Mouse (Mus musculus) CD4-positive naive resting alpha-beta T cell, adult 76 days (primary cell): ENCODE measurements around the gene Prrt3. TPM values are rescaled to one million over a fixed set of nuclear protein-coding genes. Genes with fewer than 3 reads are reported as not detected.

Source experiments
- total RNA-seq: library from RNA; stranded (reverse); gene quantifications from one replicate; pipeline ENCODE4 v1.2.4, GENCODE M21; 2023

Prrt3 gene
- total RNA-seq, result 0.70 TPM

DNA sequence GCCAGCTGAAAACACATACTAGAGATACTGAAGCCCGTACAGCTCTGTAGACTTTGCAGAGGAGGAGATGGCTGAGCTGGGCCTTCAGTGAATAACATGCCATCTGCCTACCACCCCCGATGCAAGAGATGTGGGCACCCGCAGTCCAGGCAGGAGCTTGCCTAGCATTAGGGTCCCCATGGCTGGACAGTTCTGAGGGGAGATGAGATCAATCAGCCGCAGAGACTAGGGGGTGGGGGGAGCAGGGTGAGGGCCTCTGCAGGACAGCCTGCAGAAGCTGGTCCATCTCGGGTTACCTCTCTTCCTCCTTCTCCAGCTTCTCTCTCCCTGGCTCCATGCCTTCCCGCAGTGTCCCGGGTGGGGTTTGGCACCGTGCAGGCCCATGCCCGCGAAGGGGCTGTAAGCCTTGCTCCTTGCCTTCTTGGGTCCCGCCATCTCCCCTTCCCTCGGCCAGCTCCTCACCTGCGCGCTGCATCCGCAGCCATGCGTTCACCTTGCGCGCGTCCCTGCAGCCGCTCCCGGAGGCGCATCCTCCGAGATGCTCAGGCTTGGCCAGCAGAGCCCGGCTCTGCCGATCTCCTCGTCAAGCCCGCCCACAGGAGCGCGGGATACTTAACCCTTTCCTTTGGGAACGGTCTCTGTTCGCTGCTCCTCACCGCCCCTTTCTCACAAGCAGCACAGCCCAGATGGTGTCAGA, at the start of gene Prrt3:
Prrt3 (minus strand) TSS at position 544 of the 697 bp plus-strand sequence.

DNA sequence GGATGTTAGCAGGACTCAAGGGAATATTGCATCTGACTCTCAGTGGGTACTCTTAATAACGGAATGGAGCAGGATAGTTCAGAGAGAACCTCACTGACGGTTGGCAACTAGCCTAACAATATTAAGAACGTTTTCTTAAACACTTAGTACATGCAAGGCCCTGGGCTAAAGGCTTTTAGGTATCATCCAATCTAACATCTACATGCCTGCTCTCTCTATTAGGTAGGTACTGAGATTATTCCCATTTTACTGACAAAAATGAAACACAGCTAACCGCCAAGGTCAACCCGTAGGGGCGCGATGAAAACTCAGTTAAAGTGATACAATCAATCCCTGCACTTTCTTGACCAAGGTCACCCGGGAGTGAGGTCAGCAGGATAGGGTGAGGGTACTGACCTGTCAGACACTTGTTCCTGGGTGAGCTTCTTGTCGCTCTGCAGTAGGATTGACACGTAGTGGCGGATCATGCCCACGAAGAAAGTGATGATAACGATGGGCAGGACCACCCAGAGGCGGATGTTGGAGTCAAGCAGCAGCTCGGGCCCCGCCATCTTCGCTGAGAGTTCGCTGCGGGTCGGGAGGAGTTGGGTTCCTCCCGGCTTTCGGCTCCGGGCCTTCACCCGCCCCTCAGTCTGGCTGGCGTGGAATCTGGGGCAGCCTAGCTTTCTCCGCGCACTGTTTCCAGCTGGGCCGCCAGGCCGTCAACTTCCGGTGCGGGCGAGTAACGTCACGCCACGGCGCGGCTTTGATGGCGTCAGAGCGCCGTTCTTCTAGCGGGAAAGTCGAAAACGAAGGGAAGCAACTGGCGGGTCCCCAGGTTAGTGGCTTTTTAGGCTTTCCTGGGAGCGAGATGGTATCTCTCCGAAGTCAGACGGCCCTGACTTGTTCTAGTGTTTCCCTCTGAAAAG, 29.5 kb upstream of the Prrt3 start, which contains the start of the genes Emc3 and Fancd2:
Emc3 (minus strand) TSS at position 721 of the 908 bp plus-strand sequence.
Fancd2 (plus strand) TSS at position 751 of the 908 bp plus-strand sequence.

DNA sequence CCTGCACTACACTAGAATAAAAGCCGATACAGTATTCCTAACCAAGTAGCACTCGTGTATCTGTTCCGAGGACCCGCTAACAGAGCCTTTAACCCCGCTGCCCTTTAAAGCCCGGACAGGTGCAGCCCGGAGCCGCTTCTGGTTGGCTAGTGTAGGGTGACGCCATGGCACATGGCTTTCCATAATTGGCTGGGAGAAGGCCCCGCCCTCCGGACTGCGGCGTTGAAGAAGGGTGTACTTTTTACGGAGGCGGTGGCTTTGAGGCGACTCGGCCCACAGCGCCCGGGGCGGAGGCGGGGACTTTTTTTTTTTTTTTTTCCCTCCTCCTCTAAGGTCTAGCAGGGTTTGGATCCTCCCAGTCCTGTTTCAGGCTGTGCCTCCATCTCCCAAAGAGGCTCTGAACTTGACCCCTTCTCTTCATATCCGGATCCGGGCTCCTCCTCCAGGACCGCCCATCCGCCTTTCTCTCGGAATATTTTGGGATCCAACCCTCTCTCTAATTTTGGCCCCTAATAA, 18.6 kb downstream of the Prrt3 start, which contains the start of gene Creld1:
Creld1 (plus strand) TSS at position 198 of the 516 bp plus-strand sequence.

DNA sequence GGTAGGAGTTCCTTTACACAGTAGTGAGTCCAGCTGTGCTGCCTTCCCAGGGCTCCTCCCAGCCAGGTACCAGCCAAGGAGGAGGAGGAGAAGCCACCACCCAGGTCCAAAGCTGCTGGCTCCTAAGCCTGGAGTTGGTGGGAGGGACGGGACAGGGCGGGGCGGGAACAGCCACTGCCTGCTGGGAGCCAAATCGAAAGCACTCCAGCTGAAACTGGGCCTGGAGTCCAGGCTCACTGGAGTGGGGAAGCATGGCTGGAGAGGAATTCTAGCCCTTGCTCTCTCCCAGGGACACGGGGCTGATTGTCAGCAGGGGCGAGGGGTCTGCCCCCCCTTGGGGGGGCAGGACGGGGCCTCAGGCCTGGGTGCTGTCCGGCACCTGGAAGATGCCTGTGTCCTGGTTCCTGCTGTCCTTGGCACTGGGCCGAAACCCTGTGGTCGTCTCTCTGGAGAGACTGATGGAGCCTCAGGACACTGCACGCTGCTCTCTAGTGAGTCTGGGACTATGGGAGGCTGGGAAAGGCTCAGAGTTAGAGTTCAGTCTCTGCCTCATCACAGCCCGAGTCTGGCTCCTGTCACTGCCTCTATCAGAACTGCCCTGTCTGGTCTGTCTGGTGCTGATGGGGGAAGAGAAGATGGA, 30.3 kb downstream of the Prrt3 start, which contains the start of gene Il17rc:
Il17rc (plus strand) TSS at position 131 of the 640 bp plus-strand sequence.

DNA sequence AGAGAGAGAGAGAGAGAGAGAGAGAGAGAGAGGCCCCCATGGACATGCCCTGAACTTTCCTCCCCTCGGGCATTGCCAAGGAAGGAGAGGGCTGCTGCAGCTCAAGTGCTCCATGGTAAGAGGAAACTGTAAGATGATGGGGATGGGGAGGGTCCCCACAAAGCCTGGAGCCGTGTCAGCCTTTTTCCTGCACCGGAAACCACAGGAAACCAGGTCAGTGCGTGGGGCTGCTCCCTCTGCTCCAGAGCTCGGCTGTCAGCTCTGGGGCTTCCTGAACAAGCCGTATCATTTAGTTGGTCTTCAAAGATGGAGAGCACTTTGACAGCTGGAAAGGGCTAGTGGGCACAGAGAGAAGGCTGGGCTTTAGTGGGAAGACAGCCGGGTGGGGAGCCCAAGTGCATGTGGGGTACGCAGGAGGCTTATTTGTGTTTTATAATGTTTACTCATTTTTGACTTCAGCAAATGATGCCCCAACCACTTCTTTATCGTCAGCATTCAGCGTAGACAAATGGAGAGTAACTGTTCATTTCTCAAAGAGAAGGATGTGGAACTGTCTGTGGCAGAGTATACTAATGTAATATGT, 43.7 kb downstream of the Prrt3 start, which contains the start of gene Il17re:
Il17re (plus strand) TSS at position 533 of the 583 bp plus-strand sequence.

Other genes starting within 250 kb of the Prrt3 start
- 1.3 TPM for gene Cpne9, start 219.6 kb downstream of the Prrt3 start, total RNA-seq
- 79.0 TPM for gene Brpf1, start 194.8 kb downstream of the Prrt3 start, total RNA-seq
- 10.7 TPM for gene Ogg1, start 175.0 kb downstream of the Prrt3 start, total RNA-seq
- 1.2 TPM for gene Camk1, start 157.9 kb downstream of the Prrt3 start, total RNA-seq
- gene Tada3, start 124.0 kb downstream of the Prrt3 start, total RNA-seq, result 25.2 TPM
- 224 TPM for gene Arpc4, start 123.8 kb downstream of the Prrt3 start, total RNA-seq
- 51.7 TPM for gene Ttll3, start 112.7 kb downstream of the Prrt3 start, total RNA-seq
- 10.7 TPM for gene Rpusd3, start 82.6 kb downstream of the Prrt3 start, total RNA-seq
- gene Cidec, start 66.2 kb downstream of the Prrt3 start, total RNA-seq, result not detected
- 13.5 TPM for gene Jagn1, start 59.4 kb downstream of the Prrt3 start, total RNA-seq
- 0.79 TPM for gene Il17re, start 43.4 kb downstream of the Prrt3 start, total RNA-seq
- gene Il17rc, start 30.5 kb downstream of the Prrt3 start, total RNA-seq, result not detected
- 9.9 TPM for gene Creld1, start 18.6 kb downstream of the Prrt3 start, total RNA-seq
- gene Emc3, start 29.7 kb upstream of the Prrt3 start, total RNA-seq, result 72.3 TPM
- gene Fancd2, start 29.8 kb upstream of the Prrt3 start, total RNA-seq, result 1.3 TPM
- not detected for gene Fancd2os, start 98.8 kb upstream of the Prrt3 start, total RNA-seq
- gene Brk1, start 102.8 kb upstream of the Prrt3 start, total RNA-seq, result 96.7 TPM
- 19.1 TPM for gene Vhl, start 122.0 kb upstream of the Prrt3 start, total RNA-seq
- 54.3 TPM for gene Irak2, start 136.5 kb upstream of the Prrt3 start, total RNA-seq
- gene Tatdn2, start 195.1 kb upstream of the Prrt3 start, total RNA-seq, result 312 TPM
- 1.2 TPM for gene Ghrl, start 217.9 kb upstream of the Prrt3 start, total RNA-seq
- gene Sec13, start 238.8 kb upstream of the Prrt3 start, total RNA-seq, result 91.2 TPM